Mouse (Mus musculus): ENCODE measurements at regions not wholly inside any gene's neighbourhood (a gene's known extent, or its start where the extent isn't known, plus 50 kb on each side); places are given as distances from the start of the nearest gene placed in this dataset.
"Not testable (repeated sequence)": the region's sequence is repeated elsewhere in the genome, so short reads cannot be mapped to it uniquely, and the experiment has no call there.

GRCm38 (mm10) chr11:12589757-12590373 is 125.1 kb upstream of the Cobl start:
- DNase-seq (ENCODE audit: low spot score in 2 of 2) = no peak

GRCm38 (mm10) chr11:12584851-12585680 is 120.3 kb upstream of the Cobl start:
- DNase-seq (ENCODE audit: low spot score in 2 of 2) = not testable (repeated sequence)

- DNase-seq (ENCODE audit: low spot score in 2 of 2) = peak; percentile 70 to 77
Observed at GRCm38 (mm10) chr11:12578999-12579576, 114.3 kb upstream of the Cobl start.

- no peak for DNase-seq (ENCODE audit: low spot score in 2 of 2)
Observed at GRCm38 (mm10) chr11:12559663-12560062, 94.9 kb upstream of the Cobl start.

- peak in 1 of 2 experiments; percentile 23 for DNase-seq (ENCODE audit: low spot score in 2 of 2)
Observed at GRCm38 (mm10) chr11:12558995-12559633, 94.4 kb upstream of the Cobl start.

- DNase-seq (ENCODE audit: low spot score in 2 of 2) = no peak
Observed at GRCm38 (mm10) chr11:12558176-12558575, 93.4 kb upstream of the Cobl start.

- no peak for DNase-seq (ENCODE audit: low spot score in 2 of 2)
Observed at GRCm38 (mm10) chr11:12545771-12546170, 81.0 kb upstream of the Cobl start.

GRCm38 (mm10) chr11:12543042-12543441 is 78.3 kb upstream of the Cobl start:
- no peak for DNase-seq (ENCODE audit: low spot score in 2 of 2)

- DNase-seq (ENCODE audit: low spot score in 2 of 2) = peak in 1 of 2 experiments; percentile 22
Observed at GRCm38 (mm10) chr11:12540333-12540870, 75.6 kb upstream of the Cobl start.

GRCm38 (mm10) chr11:12535063-12535462 is 70.3 kb upstream of the Cobl start:
- DNase-seq (ENCODE audit: low spot score in 2 of 2) = no peak

GRCm38 (mm10) chr11:12532288-12532687 is 67.5 kb upstream of the Cobl start:
- peak in 1 of 2 experiments; percentile 42 for DNase-seq (ENCODE audit: low spot score in 2 of 2)

- not testable (repeated sequence) for DNase-seq (ENCODE audit: low spot score in 2 of 2)
Observed at GRCm38 (mm10) chr11:12522063-12522462, 57.3 kb upstream of the Cobl start.

- peak in 1 of 2 experiments; percentile 5 for DNase-seq (ENCODE audit: low spot score in 2 of 2)
Observed at GRCm38 (mm10) chr11:12521286-12521685, 56.5 kb upstream of the Cobl start.

- no peak for DNase-seq (ENCODE audit: low spot score in 2 of 2)
Observed at GRCm38 (mm10) chr11:12516374-12516773, 51.6 kb upstream of the Cobl start.
